Mouse (Mus musculus): ENCODE results near the gene Pnpo. TPM values are rescaled to one million over a fixed set of nuclear protein-coding genes. Genes with fewer than 3 reads are reported as not detected.

Gene Pnpo
- total RNA-seq, 2 experiments from 2014 or later: 40.0 to 40.2 TPM

GRCm38 (mm10) chr11:96969280-96969722 lies 25.5 kb upstream of the Pnpo start:
- Histone ChIP-seq H3K27ac (peak overlapping the region; percentile 68), H3K4me3 (no peak overlapping the region)
- no peak for DNase-seq (ENCODE audit: extremely low spot score in 1 of 2, low spot score in 2 of 2)
- intact Hi-C loops (cut with DNase I): no loop called here
- TF ChIP-seq CTCF (IDR thresholded peaks at IDR 0.05): no peak

- DNase-seq (ENCODE audit: extremely low spot score in 1 of 2, low spot score in 2 of 2): no peak
- intact Hi-C loops (cut with DNase I): no loop called here
- TF ChIP-seq CTCF (IDR thresholded peaks at IDR 0.05): no peak
- H3K27ac ChIP-seq: peak overlapping the region; percentile 68; the same call in 1 of the 2 replicates
- no peak overlapping the region for H3K4me3 ChIP-seq
Measured at GRCm38 (mm10) chr11:96968476-96968875, 24.7 kb upstream of the Pnpo start.

- DNase-seq (ENCODE audit: extremely low spot score in 1 of 2, low spot score in 2 of 2): no peak
- intact Hi-C loops (cut with DNase I): no loop called here
- H3K27ac ChIP-seq: no peak overlapping the region; the same call in 1 of the 2 replicates
- TF ChIP-seq CTCF (IDR thresholded peaks at IDR 0.05): no peak
- no peak overlapping the region for H3K4me3 ChIP-seq
Measured at GRCm38 (mm10) chr11:96967544-96968269, 23.9 kb upstream of the Pnpo start.

GRCm38 (mm10) chr11:96966914-96967543 lies 23.2 kb upstream of the Pnpo start:
- DNase-seq (ENCODE audit: extremely low spot score in 1 of 2, low spot score in 2 of 2): no peak
- no peak for TF ChIP-seq CTCF (IDR thresholded peaks at IDR 0.05)
- peak overlapping the region; percentile 18 for H3K4me3 ChIP-seq
- intact Hi-C loops (cut with DNase I): no loop called here
- H3K27ac ChIP-seq: peak overlapping the region; percentile 65

- Histone ChIP-seq H3K27ac (no peak overlapping the region), H3K4me3 (no peak overlapping the region)
- no peak for TF ChIP-seq CTCF (IDR thresholded peaks at IDR 0.05)
- intact Hi-C loops (cut with DNase I): no loop called here
- no peak for DNase-seq (ENCODE audit: extremely low spot score in 1 of 2, low spot score in 2 of 2)
Measured at GRCm38 (mm10) chr11:96966172-96966571, 22.4 kb upstream of the Pnpo start.

GRCm38 (mm10) chr11:96963580-96963979 lies 19.8 kb upstream of the Pnpo start:
- DNase-seq (ENCODE audit: extremely low spot score in 1 of 2, low spot score in 2 of 2): peak; percentile 84 to 91
- peak; percentile 92 for TF ChIP-seq CTCF (IDR thresholded peaks at IDR 0.05)
- Histone ChIP-seq H3K4me3 (no peak overlapping the region), H3K27ac (no peak overlapping the region)
- intact Hi-C loops (cut with DNase I): loop anchor here (1.0 to 2.0 kb wide), 2 partner anchors 47 to 97 kb away; partner anchors contain the start of gene Cdk5rap3

- DNase-seq (ENCODE audit: extremely low spot score in 1 of 2, low spot score in 2 of 2): no peak
- intact Hi-C loops (cut with DNase I): no loop called here
- TF ChIP-seq CTCF (IDR thresholded peaks at IDR 0.05): no peak
- H3K4me3 ChIP-seq: no peak overlapping the region
- H3K27ac ChIP-seq: no peak overlapping the region
Measured at GRCm38 (mm10) chr11:96957061-96957805, 13.4 kb upstream of the Pnpo start.

- no peak overlapping the region for H3K4me3 ChIP-seq
- intact Hi-C loops (cut with DNase I): no loop called here
- no peak overlapping the region for H3K27ac ChIP-seq
- peak; percentile 58 for TF ChIP-seq CTCF (IDR thresholded peaks at IDR 0.05)
- DNase-seq (ENCODE audit: extremely low spot score in 1 of 2, low spot score in 2 of 2): no peak
Measured at GRCm38 (mm10) chr11:96956009-96956724, 12.4 kb upstream of the Pnpo start.

- no peak for TF ChIP-seq CTCF (IDR thresholded peaks at IDR 0.05)
- H3K27ac ChIP-seq: no peak overlapping the region
- DNase-seq (ENCODE audit: extremely low spot score in 1 of 2, low spot score in 2 of 2): no peak
- H3K4me3 ChIP-seq: no peak overlapping the region
- intact Hi-C loops (cut with DNase I): no loop called here
Measured at GRCm38 (mm10) chr11:96955094-96955493, 11.3 kb upstream of the Pnpo start.

- Histone ChIP-seq H3K4me3 (no peak overlapping the region), H3K27ac (peak overlapping the region; percentile 11; the same call in 1 of the 2 replicates)
- intact Hi-C loops (cut with DNase I): no loop called here
- TF ChIP-seq CTCF (IDR thresholded peaks at IDR 0.05): no peak
- no peak for DNase-seq (ENCODE audit: extremely low spot score in 1 of 2, low spot score in 2 of 2)
Measured at GRCm38 (mm10) chr11:96952896-96953295, 9.1 kb upstream of the Pnpo start.

GRCm38 (mm10) chr11:96952426-96952825 lies 8.6 kb upstream of the Pnpo start:
- intact Hi-C loops (cut with DNase I): no loop called here
- no peak for DNase-seq (ENCODE audit: extremely low spot score in 1 of 2, low spot score in 2 of 2)
- Histone ChIP-seq H3K27ac (peak overlapping the region; percentile 15; the same call in 1 of the 2 replicates), H3K4me3 (no peak overlapping the region)
- TF ChIP-seq CTCF (IDR thresholded peaks at IDR 0.05): no peak

Measured in left cerebral cortex, adult 2 months (tissue).